Mouse (Mus musculus): ENCODE data around the gene Lrrc26.

Lrrc26 gene

GRCm38 (mm10) chr2:25267241-25267640 is 22.5 kb upstream of the Lrrc26 start:
- DNase-seq, result no peak

- no peak for DNase-seq
Measured at GRCm38 (mm10) chr2:25267746-25268309, 21.9 kb upstream of the Lrrc26 start.

GRCm38 (mm10) chr2:25271827-25272511 is 17.7 kb upstream of the Lrrc26 start, which contains the start of the genes Ssna1 and Anapc2:
Gene Ssna1 (minus strand): TSS chr2:25272438.
Gene Anapc2 (plus strand): TSS chr2:25272478.
- DNase-seq, result peak; percentile 99

- DNase-seq, result no peak
Measured at GRCm38 (mm10) chr2:25272515-25272914, 17.2 kb upstream of the Lrrc26 start.

- no peak for DNase-seq
Measured at GRCm38 (mm10) chr2:25273010-25273409, 16.7 kb upstream of the Lrrc26 start.

GRCm38 (mm10) chr2:25278928-25279882 is 10.5 kb upstream of the Lrrc26 start:
- peak; percentile 86 for DNase-seq

- DNase-seq, result no peak
Measured at GRCm38 (mm10) chr2:25285551-25285950, 4.2 kb upstream of the Lrrc26 start.

- no peak for DNase-seq
Measured at GRCm38 (mm10) chr2:25286314-25286713, 3.4 kb upstream of the Lrrc26 start.

GRCm38 (mm10) chr2:25286837-25287636 is 2.7 kb upstream of the Lrrc26 start:
- DNase-seq, result no peak

GRCm38 (mm10) chr2:25287927-25288649 is 1.6 kb upstream of the Lrrc26 start, which contains the start of gene Tmem210:
Gene Tmem210 (plus strand): TSS chr2:25288145.
- no peak for DNase-seq

- DNase-seq, result no peak
Measured at GRCm38 (mm10) chr2:25288734-25289345, 875 bp upstream of the Lrrc26 start.

- DNase-seq, result no peak
Measured at GRCm38 (mm10) chr2:25290101-25290815, 543 bp downstream of the Lrrc26 start.

GRCm38 (mm10) chr2:25290816-25291130 is 1.1 kb downstream of the Lrrc26 start:
- DNase-seq, result no peak

- no peak for DNase-seq
Measured at GRCm38 (mm10) chr2:25291184-25292053, 1.7 kb downstream of the Lrrc26 start.

- no peak for DNase-seq
Measured at GRCm38 (mm10) chr2:25292054-25292544, 2.4 kb downstream of the Lrrc26 start.

- DNase-seq, result peak; percentile 85
Measured at GRCm38 (mm10) chr2:25292856-25293255, 3.1 kb downstream of the Lrrc26 start.

- no peak for DNase-seq
Measured at GRCm38 (mm10) chr2:25293706-25294105, 4.0 kb downstream of the Lrrc26 start.

GRCm38 (mm10) chr2:25297093-25297492 is 7.4 kb downstream of the Lrrc26 start:
- DNase-seq, result no peak

- no peak for DNase-seq
Measured at GRCm38 (mm10) chr2:25298046-25298445, 8.3 kb downstream of the Lrrc26 start.

- no peak for DNase-seq
Measured at GRCm38 (mm10) chr2:25303452-25303851, 13.7 kb downstream of the Lrrc26 start.
